Mouse (Mus musculus): ENCODE data around the gene Washc3.

DNA sequence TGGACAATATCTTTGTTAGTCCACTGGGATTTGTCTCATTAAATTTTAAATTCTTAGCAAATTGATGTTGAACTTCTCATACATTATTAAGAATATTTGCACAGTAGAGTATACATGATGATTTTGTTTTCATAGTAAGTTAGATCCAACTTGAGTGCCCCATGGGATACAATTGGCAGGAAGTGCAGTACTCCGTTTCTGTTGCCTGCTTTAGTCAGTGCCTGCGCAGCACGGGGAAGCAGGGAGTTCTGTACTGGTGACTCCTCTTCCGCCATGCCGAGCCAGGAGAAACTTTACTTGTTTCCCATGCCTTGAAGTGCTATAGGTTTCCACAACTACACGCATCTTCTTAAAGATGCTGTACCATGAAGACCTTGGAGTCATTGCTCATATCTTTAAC lies 94.2 kb downstream of the Washc3 start:
- TF ChIP-seq GATA1 (IDR thresholded peaks at IDR 0.05; ENCODE audit: low read length) (no peak), TAL1 (IDR thresholded peaks at IDR 0.05; ENCODE audit: low read length) (no peak)
